Mouse (Mus musculus) cerebellum, adult 11 months (tissue): ENCODE results near the gene Tex13c1.

Source experiments
- DNase-seq: peaks from one replicate; pipeline ENCODE4 v3.0.0; 2022

Gene Tex13c1

DNA sequence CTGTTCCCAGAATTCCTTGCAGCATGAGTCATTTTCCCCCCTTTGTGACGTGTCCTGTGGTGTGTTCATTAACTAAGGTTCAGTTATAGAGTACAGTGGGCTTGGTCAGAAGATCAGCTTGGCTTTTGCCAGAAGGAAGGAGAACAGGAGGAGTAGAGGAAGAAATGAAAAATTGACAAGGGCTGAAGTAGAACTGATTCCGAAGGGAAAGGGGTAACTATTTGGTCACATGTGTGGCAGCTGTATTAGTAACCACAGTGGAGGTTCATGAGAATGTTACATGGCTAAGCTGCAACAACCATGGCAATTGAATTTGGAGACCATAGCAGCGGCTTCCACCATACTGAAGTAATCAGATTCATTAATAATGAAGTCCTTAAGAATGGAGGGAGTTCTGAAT lies at the start of gene Tex13c1:
Gene Tex13c1 (plus strand): TSS at position 301 of the 400 bp plus-strand sequence.
- DNase-seq = no peak
